In the genomic region with DNA sequence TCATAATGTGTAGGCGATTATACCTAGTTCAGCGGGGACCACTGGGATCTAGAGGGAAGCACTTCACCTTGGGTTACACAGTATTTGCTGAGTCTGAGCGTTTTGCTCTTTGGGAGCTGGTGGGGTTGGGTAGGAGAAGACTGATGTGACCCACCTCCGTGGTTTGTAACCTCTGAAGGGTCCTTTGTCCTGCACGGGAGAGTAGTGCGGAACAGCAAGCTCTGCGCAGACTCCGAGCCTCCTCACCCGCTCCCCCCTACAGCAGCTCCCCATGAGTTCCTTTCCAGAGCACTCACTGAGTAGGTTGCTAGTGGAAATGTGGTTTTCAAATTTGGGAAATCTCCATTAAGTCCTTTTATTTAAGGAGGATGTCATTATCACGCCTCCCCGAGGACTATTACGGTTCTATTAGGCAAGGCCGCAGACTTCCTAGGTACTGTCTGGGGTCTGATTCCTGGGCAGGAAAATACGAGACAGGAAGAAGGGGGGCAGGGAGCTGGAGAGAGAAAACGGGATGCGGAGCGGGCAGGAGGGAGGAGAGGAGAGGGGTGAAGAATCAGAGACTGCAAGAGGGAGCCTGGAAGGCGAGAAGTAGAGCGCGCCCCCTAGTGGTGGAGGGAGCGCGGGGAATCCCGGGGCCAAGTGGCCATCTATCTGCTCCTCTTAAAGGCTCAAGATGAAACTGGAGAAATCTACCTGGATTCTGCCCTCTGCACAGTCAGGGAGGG, we compare ENCODE assay signal across 7 mouse cellular contexts. TPM values are rescaled to one million over a fixed set of nuclear protein-coding genes. Genes with fewer than 3 reads are reported as not detected.
DNase-seq lines count a peak whose midpoint lies in the region; ATAC-seq and TF ChIP-seq lines count a peak whose summit lies in the region.

No protein-coding gene starts in this region.

- H3K4me1 ChIP-seq in cortical plate, adult 2 months (ENCODE audit: control insufficient read depth, insufficient read depth, low read length), result no peaks in the 10 kb centered on the region; the same call in 1 of the 2 replicates
- peaks cover 17% of the 10 kb centered on the region for H3K4me1 ChIP-seq in intestine, embryonic 14.5 days (replicated peaks; ENCODE audit: control insufficient read depth, insufficient read depth, low read length)

- no peaks in the 10 kb centered on the region for H3K36me3 ChIP-seq in intestine, embryonic 14.5 days (ENCODE audit: control insufficient read depth, insufficient read depth, low read length)

- peak; percentile 82 to 88 for DNase-seq in adrenal gland, adult 18-20 months (ENCODE audit: low spot score in 2 of 2)
- peak; percentile 87 for DNase-seq in gastrocnemius, postnatal 14 days
- peak; percentile 94 for DNase-seq in intestine, embryonic 14.5 days (ENCODE audit: low spot score)
- DNase-seq in left cerebral cortex, postnatal 10 days (ENCODE audit: extremely low spot score in 1 of 2, low spot score in 2 of 2), result peak; percentile 40 to 89
- peak; percentile 92 for DNase-seq in mesoderm, embryonic 11.5 days (ENCODE audit: low read depth, low spot score)
- DNase-seq in spleen, adult 12 weeks (ENCODE audit: low spot score), result peak; percentile 45

- peak; percentile 44; the same call in 1 of the 2 replicates for ATAC-seq in intestine, embryonic 14.5 days (replicated peaks; ENCODE audit: low FRiP score, low TSS enrichment, low read depth)

- TF ChIP-seq CTCF in cortical plate, adult 2 months (IDR thresholded peaks at IDR 0.05; ENCODE audit: extremely low read depth, insufficient read depth, low read length), result peak; percentile 68

- H3K27ac ChIP-seq in cortical plate, adult 2 months (ENCODE audit: insufficient read depth, low read length), result no peak overlapping the region
- 0 out of 2 replicates have a peak overlapping the region, but pooled peaks have one; percentile 16 for H3K27ac ChIP-seq in intestine, embryonic 14.5 days (ENCODE audit: low read depth)

- H3K9me3 ChIP-seq in intestine, embryonic 14.5 days (ENCODE audit: control insufficient read depth, low read length), result no peaks in the 10 kb centered on the region; the same call in 1 of the 2 replicates

- H3K9ac ChIP-seq in intestine, embryonic 14.5 days (ENCODE audit: low read length), result no peak overlapping the region

- no peak overlapping the region for H3K4me3 ChIP-seq in cortical plate, adult 2 months (ENCODE audit: insufficient read depth, low read length)
- H3K4me3 ChIP-seq in intestine, embryonic 14.5 days (ENCODE audit: low read depth, low read length), result no peak overlapping the region

- no peak for TF ChIP-seq POLR2A in cortical plate, adult 2 months (IDR thresholded peaks at IDR 0.05; ENCODE audit: extremely low read depth, insufficient read depth, low read length)

- H3K27me3 ChIP-seq in intestine, embryonic 14.5 days (replicated peaks; ENCODE audit: control insufficient read depth, insufficient read depth, low read length), result no peaks in the 10 kb centered on the region

- intact Hi-C loops in gastrocnemius, postnatal 14 days (cut with DNase I; ENCODE audit: low total_unique reads), result loop anchor here (10.0 kb wide), 1 partner anchor 50 kb away; no protein-coding TSS in a partner anchor
- intact Hi-C loops in left cerebral cortex, postnatal 10 days (cut with DNase I), result loop anchor here (5.0 kb wide), 1 partner anchor 148 kb away; no protein-coding TSS in a partner anchor

- 22% methylated on average over 23 of the region's 23 CpGs for WGBS in intestine, embryonic 14.5 days

- H3K4me2 ChIP-seq in intestine, embryonic 14.5 days (ENCODE audit: low read length), result peak overlapping the region; percentile 29

RNA-seq across cellular contexts. Expression of gene Etv4, which starts 29.4 kb away (rescaled TPM):
- total RNA-seq in adrenal gland, adult 18-20 months (2021), result 1 to 10 TPM in 1 of 2 experiments, under 1 TPM in 1; 0.77 to 2.0 TPM
- 19.7 and 20.6 TPM in 2 replicates for polyA plus RNA-seq in cortical plate, adult 2 months (2012; rRNA removed)
- total RNA-seq in gastrocnemius, postnatal 14 days (2021), result 1 to 10 TPM; 4.1 to 4.9 TPM
- 5.5 and 6.2 TPM in 2 replicates for polyA plus RNA-seq in intestine, embryonic 14.5 days (2014; fragmentation: Nextera tagmentation; extraction: Ambion mirVana)
- total RNA-seq in left cerebral cortex, postnatal 10 days (2021), result 10 to 100 TPM; 20.3 to 20.9 TPM
